In the genomic region with DNA sequence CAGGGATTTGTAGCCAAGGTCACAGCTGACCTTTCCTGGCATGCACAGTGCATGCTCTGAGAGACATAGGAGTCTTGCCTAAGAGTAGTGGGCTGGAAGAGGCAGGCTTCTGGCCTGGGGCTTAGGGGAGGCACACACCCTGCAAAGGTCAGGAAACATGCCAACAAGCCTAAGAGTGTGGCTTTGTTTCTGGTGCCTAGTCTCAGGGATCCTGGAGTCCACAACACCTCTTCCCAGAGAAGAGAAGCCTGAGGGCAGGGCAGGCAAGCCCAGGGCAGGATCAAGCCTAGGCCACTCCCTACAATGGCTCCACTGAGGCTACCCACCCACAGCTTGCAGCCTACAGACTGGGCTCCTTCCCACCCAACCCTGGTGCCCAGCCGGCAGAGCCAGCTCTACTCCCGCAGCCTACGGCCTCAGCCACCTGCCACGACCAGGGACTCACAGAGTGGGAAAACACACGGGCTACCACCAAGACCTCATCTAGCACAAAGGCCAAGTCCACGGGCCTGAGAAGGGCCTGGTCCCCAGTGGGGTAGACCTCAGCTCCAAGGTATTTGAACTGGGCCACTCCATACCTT, we compare ENCODE assay signal across 1 mouse cellular context.
TF ChIP-seq lines count a peak whose summit lies in the region.

No protein-coding gene starts in this region.

TF ChIP-seq in MEL, 35 proteins besides CTCF, POLR2A, EP300 and RAD21:
- TF ChIP-seq TCF12 (IDR thresholded peaks at IDR 0.05; ENCODE audit: low read depth, low read length) (no peak), TBP (IDR thresholded peaks at IDR 0.05; ENCODE audit: low read depth, low read length) (no peak), MYB (IDR thresholded peaks at IDR 0.05; ENCODE audit: low read depth, low read length) (no peak), MXI1 (IDR thresholded peaks at IDR 0.05; ENCODE audit: low read depth, low read length) (no peak), ZC3H11A (IDR thresholded peaks at IDR 0.05; ENCODE audit: low read depth, low read length) (no peak), GATA1 (IDR thresholded peaks at IDR 0.05; ENCODE audit: low read depth, low read length) (no peak), ETS1 (IDR thresholded peaks at IDR 0.05; ENCODE audit: low read depth, low read length) (no peak), CHD1 (IDR thresholded peaks at IDR 0.05; ENCODE audit: low read depth, low read length) (no peak), E2F4 (IDR thresholded peaks at IDR 0.05; ENCODE audit: borderline replicate concordance, low read depth, low read length) (no peak), POLR2AphosphoS5 (IDR thresholded peaks at IDR 0.05; ENCODE audit: borderline replicate concordance, low read depth, low read length) (no peak), USF2 (IDR thresholded peaks at IDR 0.05; ENCODE audit: borderline replicate concordance in 1 of 2, insufficient read depth in 1 of 2, low read depth in 1 of 2, low read length in 2 of 2) (no peak), NRF1 (IDR thresholded peaks at IDR 0.05; ENCODE audit: insufficient read depth, low read depth, low read length, poor library complexity, severe bottlenecking) (no peak), MAX (IDR thresholded peaks at IDR 0.05; ENCODE audit: low read length) (no peak), SIN3A (IDR thresholded peaks at IDR 0.05; ENCODE audit: low read length) (no peak), ELF1 (IDR thresholded peaks at IDR 0.05; ENCODE audit: low read depth, low read length) (no peak)
